Mouse (Mus musculus): ENCODE results near the gene Dda1. TPM values are rescaled to one million over a fixed set of nuclear protein-coding genes. Genes with fewer than 3 reads are reported as not detected.

Gene Dda1
- polyA plus RNA-seq, 1 experiment from 2014 or later = 133 TPM

GRCm38 (mm10) chr8:71464513-71465500 is 4.2 kb upstream of the Dda1 start, which contains the start of gene Mrpl34:
TSS of gene Mrpl34 (plus strand) at chr8:71464959.
- peak; percentile 75 for ATAC-seq (replicated peaks; ENCODE audit: low FRiP score)
- under 1% methylated on average over 59 of the region's 59 CpGs for WGBS
- H3K4me3 ChIP-seq (ENCODE audit: low read depth, low read length) = peak within 1 kb of the TSS; percentile 86
- H3K9ac ChIP-seq (ENCODE audit: low read length) = peak within 1 kb of the TSS; percentile 90
- H3K27me3 ChIP-seq (ENCODE audit: control insufficient read depth, insufficient read depth, low read length) = no peaks in the 10 kb centered on the region
- H3K36me3 ChIP-seq (ENCODE audit: control insufficient read depth, insufficient read depth, low read length) = no peaks in the 10 kb centered on the region
- peaks cover 13% of the 10 kb centered on the region for H3K4me1 ChIP-seq (replicated peaks; ENCODE audit: control insufficient read depth, insufficient read depth, low read length)
- no peaks in the 10 kb centered on the region for H3K9me3 ChIP-seq (ENCODE audit: control insufficient read depth, low read length)
- DNase-seq (ENCODE audit: low spot score) = peak; percentile 98
- H3K4me2 ChIP-seq (ENCODE audit: low read depth, low read length, severe bottlenecking) = peak within 1 kb of the TSS; percentile 92
- peak within 1 kb of the TSS; percentile 8; the same call in 1 of the 2 replicates for H3K27ac ChIP-seq (ENCODE audit: low read depth, low read length)

- H3K36me3 ChIP-seq (ENCODE audit: control insufficient read depth, insufficient read depth, low read length) = no peaks in the 10 kb centered on the region
- H3K4me3 ChIP-seq (ENCODE audit: low read depth, low read length) = peak overlapping the region; percentile 67
- H3K27ac ChIP-seq (ENCODE audit: low read depth, low read length) = no peak overlapping the region
- H3K9me3 ChIP-seq (ENCODE audit: control insufficient read depth, low read length) = no peaks in the 10 kb centered on the region
- no peaks in the 10 kb centered on the region for H3K27me3 ChIP-seq (ENCODE audit: control insufficient read depth, insufficient read depth, low read length)
- DNase-seq (ENCODE audit: low spot score) (no peak), ATAC-seq (replicated peaks; ENCODE audit: low FRiP score) (no peak)
- H3K9ac ChIP-seq (ENCODE audit: low read length) = no peak overlapping the region
- H3K4me2 ChIP-seq (ENCODE audit: low read depth, low read length, severe bottlenecking) = peak overlapping the region; percentile 92; the same call in 1 of the 2 replicates
- WGBS = 88% methylated on average over 8 of the region's 8 CpGs
- peaks cover 18% of the 10 kb centered on the region for H3K4me1 ChIP-seq (replicated peaks; ENCODE audit: control insufficient read depth, insufficient read depth, low read length)
These were observed 3.3 kb upstream of the Dda1 start for GRCm38 (mm10) chr8:71465733-71466132.

GRCm38 (mm10) chr8:71466198-71466597 is 2.8 kb upstream of the Dda1 start:
- Histone ChIP-seq H3K4me2 (ENCODE audit: low read depth, low read length, severe bottlenecking) (no peak overlapping the region), H3K4me3 (ENCODE audit: low read depth, low read length) (no peak overlapping the region), H3K9ac (ENCODE audit: low read length) (no peak overlapping the region), H3K4me1 (replicated peaks; ENCODE audit: control insufficient read depth, insufficient read depth, low read length) (peaks cover 18% of the 10 kb centered on the region), H3K27me3 (ENCODE audit: control insufficient read depth, insufficient read depth, low read length) (no peaks in the 10 kb centered on the region), H3K9me3 (ENCODE audit: control insufficient read depth, low read length) (no peaks in the 10 kb centered on the region), H3K36me3 (ENCODE audit: control insufficient read depth, insufficient read depth, low read length) (no peaks in the 10 kb centered on the region), H3K27ac (ENCODE audit: low read depth, low read length) (no peak overlapping the region)
- WGBS = 98% methylated on average over 5 of the region's 5 CpGs
- ATAC-seq (replicated peaks; ENCODE audit: low FRiP score) = no peak
- no peak for DNase-seq (ENCODE audit: low spot score)

GRCm38 (mm10) chr8:71467201-71467600 is 1.8 kb upstream of the Dda1 start:
- H3K4me1 ChIP-seq (replicated peaks; ENCODE audit: control insufficient read depth, insufficient read depth, low read length) = peaks cover 18% of the 10 kb centered on the region
- no peak for ATAC-seq (replicated peaks; ENCODE audit: low FRiP score)
- H3K27me3 ChIP-seq (ENCODE audit: control insufficient read depth, insufficient read depth, low read length) = no peaks in the 10 kb centered on the region
- no peak overlapping the region for H3K9ac ChIP-seq (ENCODE audit: low read length)
- H3K36me3 ChIP-seq (ENCODE audit: control insufficient read depth, insufficient read depth, low read length) = no peaks in the 10 kb centered on the region; the same call in 1 of the 2 replicates
- 96% methylated on average over 2 of the region's 2 CpGs for WGBS
- no peak for DNase-seq (ENCODE audit: low spot score)
- no peak overlapping the region for H3K27ac ChIP-seq (ENCODE audit: low read depth, low read length)
- no peak overlapping the region for H3K4me3 ChIP-seq (ENCODE audit: low read depth, low read length)
- H3K9me3 ChIP-seq (ENCODE audit: control insufficient read depth, low read length) = no peaks in the 10 kb centered on the region
- no peak overlapping the region for H3K4me2 ChIP-seq (ENCODE audit: low read depth, low read length, severe bottlenecking)

DNA sequence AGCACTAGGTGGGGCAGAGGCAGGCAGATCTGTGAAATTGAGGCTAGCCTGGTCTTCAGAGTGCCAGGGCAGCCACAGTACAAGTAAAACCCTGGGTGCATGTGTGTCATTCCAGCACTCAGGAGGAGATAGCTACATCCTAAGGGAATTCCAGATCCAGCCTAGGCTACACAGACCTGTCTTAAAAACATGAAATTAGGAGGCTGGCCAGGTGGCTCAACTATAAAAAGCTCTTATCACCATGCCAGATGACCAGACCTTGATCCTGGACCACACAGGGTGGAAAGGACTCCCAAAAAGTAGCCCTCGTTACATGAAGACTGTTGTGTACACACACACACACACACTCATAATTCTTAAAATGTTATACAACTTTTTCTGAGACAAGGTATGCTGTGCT is 998 bp upstream of the Dda1 start:
- DNase-seq (ENCODE audit: low spot score) = no peak
- 91% methylated on average over 1 of the region's 1 CpGs for WGBS
- H3K27me3 ChIP-seq (ENCODE audit: control insufficient read depth, insufficient read depth, low read length) = no peaks in the 10 kb centered on the region

GRCm38 (mm10) chr8:71469411-71469810 is 412 bp downstream of the Dda1 start:
- Histone ChIP-seq H3K4me1 (replicated peaks; ENCODE audit: control insufficient read depth, insufficient read depth, low read length) (peaks cover 12% of the 10 kb centered on the region), H3K4me2 (ENCODE audit: low read depth, low read length, severe bottlenecking) (peak overlapping the region; percentile 90), H3K27me3 (ENCODE audit: control insufficient read depth, insufficient read depth, low read length) (no peaks in the 10 kb centered on the region), H3K9ac (ENCODE audit: low read length) (peak overlapping the region; percentile 76), H3K27ac (ENCODE audit: low read depth, low read length) (peak overlapping the region; percentile 37), H3K9me3 (ENCODE audit: control insufficient read depth, low read length) (no peaks in the 10 kb centered on the region), H3K4me3 (ENCODE audit: low read depth, low read length) (peak overlapping the region; percentile 84), H3K36me3 (ENCODE audit: control insufficient read depth, insufficient read depth, low read length) (no peaks in the 10 kb centered on the region; the same call in 1 of the 2 replicates)
- WGBS = under 1% methylated on average over 24 of the region's 24 CpGs
- DNase-seq (ENCODE audit: low spot score) (peak; percentile 80), ATAC-seq (replicated peaks; ENCODE audit: low FRiP score) (peak; percentile 32)

More for the DNA sequence above, 998 bp upstream of the Dda1 start:
- H3K4me1 ChIP-seq (replicated peaks; ENCODE audit: control insufficient read depth, insufficient read depth, low read length) = peaks cover 16% of the 10 kb centered on the region
- H3K4me2 ChIP-seq (ENCODE audit: low read depth, low read length, severe bottlenecking) = no peak overlapping the region
- no peak overlapping the region for H3K4me3 ChIP-seq (ENCODE audit: low read depth, low read length)
- H3K27ac ChIP-seq (ENCODE audit: low read depth, low read length) = no peak overlapping the region
- no peak overlapping the region for H3K9ac ChIP-seq (ENCODE audit: low read length)
- no peaks in the 10 kb centered on the region for H3K9me3 ChIP-seq (ENCODE audit: control insufficient read depth, low read length)
- ATAC-seq (replicated peaks; ENCODE audit: low FRiP score) = no peak
- H3K36me3 ChIP-seq (ENCODE audit: control insufficient read depth, insufficient read depth, low read length) = no peaks in the 10 kb centered on the region; the same call in 1 of the 2 replicates

DNA sequence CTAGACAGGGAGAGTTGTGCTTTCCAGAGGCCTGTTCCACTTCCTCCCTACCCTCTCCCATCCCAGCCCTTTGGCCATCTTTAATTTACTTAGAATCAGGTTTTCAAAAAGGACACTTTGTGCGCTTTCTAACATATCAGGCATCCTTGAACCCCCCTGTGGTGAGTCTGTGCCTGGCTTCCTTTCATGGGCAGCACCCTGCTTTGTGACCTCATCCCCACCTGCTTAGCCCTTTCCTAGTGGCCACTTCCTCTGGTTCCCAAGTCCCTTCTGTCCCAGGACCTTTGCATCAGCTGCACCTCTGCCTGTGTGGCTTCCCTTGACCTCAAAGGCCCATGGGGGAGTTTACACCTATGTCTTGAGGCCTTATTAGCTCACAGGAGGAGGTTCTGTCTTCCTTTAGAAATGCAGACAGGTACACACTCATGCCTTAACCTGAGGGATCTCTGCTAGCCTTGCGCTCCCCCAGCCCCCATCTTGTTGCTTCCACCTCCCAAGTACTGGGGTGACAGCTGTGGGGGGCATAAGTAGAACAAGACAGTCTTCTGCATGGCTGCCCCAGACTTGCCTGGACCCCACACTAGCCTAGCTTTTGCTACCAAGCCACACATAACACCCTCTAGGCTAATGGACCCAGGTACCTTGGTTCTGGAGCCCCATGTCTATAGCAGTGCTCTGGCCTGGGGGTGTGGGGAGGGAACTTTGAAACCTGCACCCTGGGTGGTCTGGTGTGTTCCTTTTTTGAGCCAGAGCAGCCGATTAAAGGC is 1.3 kb downstream of the Dda1 start:
- H3K4me2 ChIP-seq (ENCODE audit: low read depth, low read length, severe bottlenecking) = peak overlapping the region; percentile 90
- H3K36me3 ChIP-seq (ENCODE audit: control insufficient read depth, insufficient read depth, low read length) = no peaks in the 10 kb centered on the region; the same call in 1 of the 2 replicates
- peaks cover 11% of the 10 kb centered on the region for H3K4me1 ChIP-seq (replicated peaks; ENCODE audit: control insufficient read depth, insufficient read depth, low read length)
- WGBS = 83% methylated on average over 3 of the region's 3 CpGs
- H3K27me3 ChIP-seq (ENCODE audit: control insufficient read depth, insufficient read depth, low read length) = no peaks in the 10 kb centered on the region
- H3K9me3 ChIP-seq (ENCODE audit: control insufficient read depth, low read length) = no peaks in the 10 kb centered on the region
- H3K27ac ChIP-seq (ENCODE audit: low read depth, low read length) = no peak overlapping the region
- no peak for ATAC-seq (replicated peaks; ENCODE audit: low FRiP score)
- peak overlapping the region; percentile 84 for H3K4me3 ChIP-seq (ENCODE audit: low read depth, low read length)
- no peak for DNase-seq (ENCODE audit: low spot score)
- peak overlapping the region; percentile 76 for H3K9ac ChIP-seq (ENCODE audit: low read length)

DNA sequence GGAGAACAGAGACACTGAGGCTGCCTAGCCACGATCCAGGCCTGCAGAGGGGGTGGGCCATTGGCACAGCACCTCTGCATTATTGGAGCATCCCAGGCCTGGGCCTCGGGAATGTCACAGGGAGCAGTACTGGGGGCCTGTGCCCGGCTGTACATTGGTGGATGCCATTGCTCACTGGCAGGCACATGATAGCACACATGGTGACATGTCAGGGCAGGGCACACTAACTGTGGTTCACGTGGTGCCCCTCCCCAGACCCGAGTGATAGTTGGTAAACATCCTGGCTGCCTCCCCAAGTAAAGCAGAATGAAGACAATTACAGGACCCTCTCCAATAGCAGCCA is 1.9 kb downstream of the Dda1 start:
- Histone ChIP-seq H3K9ac (ENCODE audit: low read length) (no peak overlapping the region), H3K36me3 (ENCODE audit: control insufficient read depth, insufficient read depth, low read length) (no peaks in the 10 kb centered on the region; the same call in 1 of the 2 replicates), H3K4me2 (ENCODE audit: low read depth, low read length, severe bottlenecking) (no peak overlapping the region), H3K27ac (ENCODE audit: low read depth, low read length) (no peak overlapping the region), H3K27me3 (ENCODE audit: control insufficient read depth, insufficient read depth, low read length) (no peaks in the 10 kb centered on the region), H3K4me1 (replicated peaks; ENCODE audit: control insufficient read depth, insufficient read depth, low read length) (peaks cover 10% of the 10 kb centered on the region), H3K9me3 (ENCODE audit: control insufficient read depth, low read length) (no peaks in the 10 kb centered on the region), H3K4me3 (ENCODE audit: low read depth, low read length) (no peak overlapping the region)
- ATAC-seq (replicated peaks; ENCODE audit: low FRiP score) (no peak), DNase-seq (ENCODE audit: low spot score) (no peak)
- WGBS = 72% methylated on average over 5 of the region's 5 CpGs
